Mouse (Mus musculus): Measurements from ENCODE around the gene Clns1a. TPM values are rescaled to one million over a fixed set of nuclear protein-coding genes. Genes with fewer than 3 reads are reported as not detected.
A peak's percentile ranks its signal among the peaks of the same experiment; 100 is the strongest.

Gene Clns1a
- 118 and 121 TPM in 2 replicates for total RNA-seq (2014; fragmentation: Nextera tagmentation)
- total RNA-seq (2017) = 181 and 238 TPM in 2 replicates

DNA sequence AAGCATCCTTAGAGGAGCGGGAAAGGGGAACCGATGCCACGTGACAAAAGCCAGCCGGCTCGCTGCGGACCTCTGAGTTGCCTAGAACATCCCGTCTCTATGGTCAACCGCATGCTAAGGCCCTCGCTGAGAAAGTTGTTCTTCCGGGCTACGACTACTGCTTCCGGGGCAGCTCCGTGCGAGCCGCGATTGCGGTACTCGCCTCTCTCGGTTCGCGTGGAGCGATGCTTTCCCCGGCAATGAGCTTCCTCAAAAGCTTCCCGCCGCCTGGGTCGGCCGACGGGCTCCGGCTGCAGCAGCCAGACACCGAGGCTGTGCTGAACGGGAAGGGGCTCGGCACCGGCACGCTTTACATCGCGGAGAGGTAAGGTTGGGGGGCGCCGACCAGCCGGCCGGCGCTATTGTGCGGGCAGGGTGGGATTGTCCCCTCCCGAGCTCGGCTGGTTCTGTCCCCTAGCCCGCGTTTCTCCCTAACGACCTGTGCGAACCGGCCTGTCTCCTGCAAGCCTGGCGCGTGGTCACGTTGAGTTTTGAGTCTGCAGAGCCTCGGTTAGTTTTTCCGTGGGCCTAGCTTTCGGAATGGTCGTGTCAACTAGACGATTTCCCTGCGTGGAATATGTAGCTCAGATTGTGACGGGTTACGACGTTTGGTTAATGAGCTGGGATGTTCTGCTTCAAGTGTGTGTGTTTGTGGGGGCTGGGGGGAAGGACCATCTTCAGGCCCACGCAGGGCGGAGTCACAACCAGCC is at the start of gene Clns1a:
TSS of gene Clns1a (plus strand) at position 129 of the 749 bp plus-strand sequence.
- ATAC-seq (replicated peaks; ENCODE audit: low FRiP score, low TSS enrichment, poor library complexity, severe bottlenecking) = peak; percentile 92

DNA sequence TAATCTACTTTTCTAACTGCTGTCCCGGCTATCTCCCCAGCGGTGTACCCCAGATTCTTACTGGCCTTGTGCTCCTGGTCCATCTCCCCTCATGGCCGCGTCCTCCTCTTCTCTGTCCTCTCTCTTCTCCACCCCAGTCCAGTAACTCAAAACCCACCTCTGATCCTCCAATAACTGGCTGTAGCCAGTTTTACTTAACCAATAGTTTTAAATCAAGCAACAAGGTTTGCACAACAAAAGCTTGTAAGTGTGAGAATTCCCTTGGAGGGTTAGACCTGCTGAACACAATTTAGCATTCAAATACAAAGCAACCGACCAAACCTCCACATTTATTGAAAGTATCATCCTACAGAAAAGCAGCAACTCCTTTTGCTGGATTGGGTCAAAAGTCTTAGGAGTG is 48.8 kb upstream of the Clns1a start:
- ATAC-seq (replicated peaks; ENCODE audit: low FRiP score, low TSS enrichment, poor library complexity, severe bottlenecking) = no peak

DNA sequence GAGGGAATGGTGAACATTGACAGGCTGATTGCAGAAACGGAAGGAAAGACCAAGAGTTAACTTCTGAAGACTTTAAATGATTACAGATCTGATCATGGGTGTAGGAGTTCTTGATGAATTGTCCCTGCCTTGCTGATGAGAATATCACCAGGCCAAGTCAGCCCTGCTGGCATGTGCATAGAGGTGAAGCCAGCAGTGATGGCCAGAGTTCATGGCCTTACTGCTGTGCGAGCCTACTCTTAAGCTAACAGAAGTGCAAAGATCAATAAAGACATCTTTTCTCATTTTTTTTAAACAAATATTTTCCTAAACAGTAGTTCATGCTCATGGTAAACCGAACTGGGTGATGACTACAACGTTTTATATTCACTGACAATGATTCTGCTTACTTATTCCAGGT is 45.7 kb upstream of the Clns1a start:
- ATAC-seq (replicated peaks; ENCODE audit: low FRiP score, low TSS enrichment, poor library complexity, severe bottlenecking) = no peak

DNA sequence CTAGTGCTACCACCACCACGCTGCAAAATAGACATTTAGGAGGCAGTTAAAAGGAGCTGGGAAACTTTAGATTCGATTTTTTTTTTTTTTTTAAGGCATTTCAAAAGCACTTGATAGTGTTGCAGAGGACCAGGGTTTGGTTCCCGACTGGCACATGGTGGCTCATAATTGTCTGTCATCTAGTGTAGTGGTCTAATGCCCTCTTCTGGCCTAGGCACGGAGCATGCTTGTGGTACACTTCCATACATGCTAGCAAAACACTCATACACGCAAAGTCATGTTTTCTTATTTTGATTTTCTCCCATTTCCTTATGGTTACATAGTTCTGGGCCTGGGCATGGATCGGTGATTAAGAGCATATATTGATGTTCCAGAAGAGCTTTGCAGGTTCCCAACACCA is 40.3 kb upstream of the Clns1a start:
- ATAC-seq (replicated peaks; ENCODE audit: low FRiP score, low TSS enrichment, poor library complexity, severe bottlenecking) = no peak

DNA sequence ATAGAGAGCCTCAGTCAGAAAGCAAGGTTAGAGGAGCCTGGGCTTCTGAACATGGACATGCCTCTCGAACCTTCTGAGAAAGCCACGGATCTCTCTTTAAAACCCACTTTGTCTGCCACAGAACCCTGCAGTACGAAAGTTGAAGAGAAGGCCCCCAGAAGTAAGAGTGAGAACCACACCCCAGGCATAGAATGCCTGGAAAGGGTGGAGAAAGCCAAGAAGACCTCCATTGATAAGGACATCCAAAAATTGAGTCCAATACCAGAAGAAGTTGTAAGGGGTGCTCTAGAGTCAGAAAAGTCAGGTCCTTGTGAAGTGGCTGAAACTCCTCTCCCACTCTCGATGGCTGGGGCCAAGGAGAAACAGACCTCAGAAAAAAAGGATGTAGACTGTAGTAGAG is 34.8 kb upstream of the Clns1a start:
- no peak for ATAC-seq (replicated peaks; ENCODE audit: low FRiP score, low TSS enrichment, poor library complexity, severe bottlenecking)

DNA sequence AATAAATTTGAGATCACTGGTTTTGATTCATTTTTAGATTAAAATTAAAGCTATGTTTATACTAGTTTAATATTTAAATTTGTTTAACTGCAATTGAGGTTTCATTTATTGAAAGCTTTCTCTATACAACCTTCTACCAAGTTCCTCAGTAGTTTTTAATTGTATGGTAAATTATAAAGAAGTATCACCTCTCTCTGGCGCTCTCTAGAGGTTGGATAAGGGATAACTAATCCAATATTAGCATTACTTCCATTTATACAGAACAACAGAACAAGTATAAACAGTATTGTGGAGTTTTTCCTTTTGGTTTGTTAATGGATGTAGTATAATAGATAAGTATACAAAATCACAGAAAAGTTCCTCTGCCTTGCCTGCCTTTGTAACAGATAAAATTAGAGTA is 17.2 kb upstream of the Clns1a start:
- 0 out of 2 replicates have a peak, but pooled peaks have one; percentile 55 for ATAC-seq (replicated peaks; ENCODE audit: low FRiP score, low TSS enrichment, poor library complexity, severe bottlenecking)

DNA sequence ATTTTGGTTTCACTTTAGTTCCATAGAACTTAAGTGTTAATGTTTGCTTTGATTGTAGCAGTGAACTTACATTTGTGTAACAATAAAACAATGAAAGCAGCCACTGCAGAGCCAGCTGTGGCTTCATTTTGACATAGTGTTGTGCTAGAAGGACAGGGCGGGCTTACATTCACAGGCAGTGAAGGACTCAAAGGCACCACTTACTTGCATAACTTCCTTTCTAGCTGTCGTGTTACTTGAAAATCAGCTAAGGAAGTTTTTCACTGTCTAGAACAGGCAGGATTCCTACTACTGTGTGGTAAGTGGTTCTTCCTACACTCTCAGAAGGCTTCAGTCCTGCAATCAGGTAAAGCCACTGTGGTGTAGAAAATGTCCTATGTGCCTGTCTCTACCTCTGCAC is 8.6 kb upstream of the Clns1a start:
- no peak for ATAC-seq (replicated peaks; ENCODE audit: low FRiP score, low TSS enrichment, poor library complexity, severe bottlenecking)

DNA sequence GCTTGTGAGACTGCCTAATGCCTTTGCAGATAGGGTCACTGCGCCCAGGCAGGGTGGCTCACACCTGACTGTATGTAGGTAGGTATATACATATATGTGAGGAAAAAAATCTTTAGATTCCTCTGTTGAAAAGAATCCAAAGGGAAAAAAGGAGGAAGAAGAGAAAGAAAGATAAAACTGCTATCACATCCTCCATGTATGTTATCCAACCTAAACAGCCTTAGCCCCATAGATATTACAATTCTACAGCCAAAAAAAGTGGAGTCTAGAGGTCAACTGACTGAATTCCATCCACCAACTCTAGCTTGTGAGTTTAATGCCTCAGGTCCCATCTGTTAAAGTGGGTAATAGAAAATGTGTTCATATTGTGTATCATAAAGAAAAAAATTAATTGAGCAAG is 993 bp upstream of the Clns1a start:
- ATAC-seq (replicated peaks; ENCODE audit: low FRiP score, low TSS enrichment, poor library complexity, severe bottlenecking) = no peak

DNA sequence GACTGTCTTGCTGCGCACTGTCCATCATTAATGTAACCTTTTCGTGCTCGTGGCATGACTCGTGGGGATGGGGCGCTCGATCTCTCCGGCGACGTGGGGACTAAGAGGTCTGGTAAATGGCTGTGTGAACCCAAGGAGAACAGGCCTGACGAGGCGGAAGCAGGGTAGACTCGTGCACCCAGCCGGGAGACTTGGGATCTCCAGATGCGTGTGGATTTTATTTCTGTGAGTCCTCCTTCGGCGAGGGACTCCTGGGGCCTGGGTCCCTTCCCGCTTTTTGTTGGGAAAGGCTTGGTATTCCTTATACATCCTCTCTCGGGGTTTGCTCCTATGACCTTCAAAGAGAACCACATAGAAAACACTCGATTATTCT is 315 bp upstream of the Clns1a start:
- peak; percentile 17; the same call in 1 of the 2 replicates for ATAC-seq (replicated peaks; ENCODE audit: low FRiP score, low TSS enrichment, poor library complexity, severe bottlenecking)

DNA sequence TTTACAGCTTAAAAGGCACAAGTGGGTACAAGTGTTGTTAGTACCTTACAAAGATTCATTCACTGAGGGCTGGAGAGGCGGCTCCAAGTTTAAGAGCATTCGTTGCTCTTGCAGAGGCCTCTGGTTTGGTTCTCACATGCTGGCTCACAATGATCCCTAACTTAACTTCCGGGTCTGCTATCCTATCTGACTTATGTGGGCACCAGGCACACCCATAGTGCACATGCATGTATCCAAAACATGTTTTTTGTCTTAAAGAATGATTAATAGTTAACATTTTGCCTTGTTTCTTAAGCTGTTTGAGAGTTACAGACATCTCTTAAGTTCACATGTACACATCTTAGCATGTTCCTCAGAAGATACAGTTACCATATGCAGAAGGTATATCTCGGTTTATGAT is 3.7 kb downstream of the Clns1a start:
- ATAC-seq (replicated peaks; ENCODE audit: low FRiP score, low TSS enrichment, poor library complexity, severe bottlenecking) = 0 out of 2 replicates have a peak, but pooled peaks have one; percentile 20

DNA sequence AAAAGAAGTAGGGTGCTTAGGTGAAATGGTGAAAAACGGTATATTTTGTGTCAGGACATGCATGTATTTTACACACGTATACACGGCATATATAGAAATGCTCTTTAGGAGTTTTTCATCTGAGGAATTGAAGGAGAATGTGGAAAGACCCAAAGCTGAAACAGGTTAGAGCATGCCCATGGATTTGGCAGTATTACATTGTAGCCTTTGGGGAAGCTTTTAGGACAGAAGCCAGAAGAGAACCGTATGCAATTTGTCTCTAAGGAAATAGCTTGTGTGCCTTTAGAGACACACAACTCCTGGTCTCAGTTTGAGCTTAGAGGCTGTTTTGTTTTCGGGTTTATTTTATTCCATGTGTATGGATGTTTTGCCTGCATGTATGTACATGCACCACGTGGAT is 4.7 kb downstream of the Clns1a start:
- no peak for ATAC-seq (replicated peaks; ENCODE audit: low FRiP score, low TSS enrichment, poor library complexity, severe bottlenecking)

DNA sequence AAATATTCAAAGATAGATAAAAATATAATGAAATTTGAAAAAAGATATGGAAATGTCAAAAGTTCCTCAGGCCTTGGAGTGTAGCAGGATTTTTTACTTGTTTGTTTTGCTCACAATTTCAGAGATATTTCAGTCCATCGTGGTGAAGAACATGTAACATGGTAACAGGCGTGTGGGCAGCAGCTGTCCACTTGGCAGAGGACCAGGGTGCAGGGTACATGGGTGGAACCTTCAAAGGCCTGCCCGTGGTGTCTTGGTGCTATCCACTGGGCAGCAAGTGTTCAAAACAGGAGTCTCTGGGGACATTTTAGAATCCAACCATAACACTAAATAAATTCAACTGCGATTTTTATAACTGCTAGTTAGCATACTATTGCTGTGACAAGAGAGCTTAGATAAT is 10.7 kb downstream of the Clns1a start:
- ATAC-seq (replicated peaks; ENCODE audit: low FRiP score, low TSS enrichment, poor library complexity, severe bottlenecking) = no peak

DNA sequence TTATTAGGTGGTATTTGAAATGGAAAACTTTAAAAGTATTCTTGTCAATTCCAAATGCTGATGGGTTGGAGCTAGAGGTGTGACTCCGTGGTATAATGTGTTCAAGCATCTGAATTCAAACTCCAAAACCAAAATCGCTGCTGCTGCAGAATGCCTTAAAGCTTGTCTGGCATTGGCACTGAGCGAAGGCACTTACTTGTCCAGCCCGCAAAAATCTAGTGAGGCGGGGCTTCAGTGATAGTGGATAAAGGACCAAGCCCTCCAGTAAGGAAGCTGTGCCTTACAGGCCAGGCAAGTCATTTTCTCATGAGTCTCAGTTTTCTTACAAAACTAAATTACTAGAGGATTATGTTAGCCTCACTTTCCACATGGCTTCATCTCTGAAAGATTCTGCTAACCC is 11.4 kb downstream of the Clns1a start:
- 0 out of 2 replicates have a peak, but pooled peaks have one; percentile 46 for ATAC-seq (replicated peaks; ENCODE audit: low FRiP score, low TSS enrichment, poor library complexity, severe bottlenecking)

DNA sequence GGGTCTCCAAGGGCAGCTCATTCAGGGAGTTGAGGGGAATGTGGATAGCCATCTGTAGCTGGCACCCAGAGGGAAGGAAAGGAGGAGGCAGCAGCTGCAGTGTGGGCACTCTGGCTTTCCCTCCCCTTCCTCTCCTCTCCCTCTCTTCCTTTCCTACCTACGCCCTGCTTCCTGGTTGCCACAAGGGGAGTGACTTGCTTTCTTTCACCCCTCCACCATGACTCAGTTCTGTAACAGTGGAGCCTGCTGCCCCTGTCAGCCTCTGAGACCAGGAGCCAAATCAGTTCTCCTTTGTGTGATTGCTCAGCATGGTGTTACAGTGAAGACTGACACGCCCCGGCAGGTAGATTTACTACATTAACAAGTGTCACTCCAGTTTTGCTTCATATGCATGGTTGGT is 12.8 kb downstream of the Clns1a start:
- peak; percentile 47; the same call in 1 of the 2 replicates for ATAC-seq (replicated peaks; ENCODE audit: low FRiP score, low TSS enrichment, poor library complexity, severe bottlenecking)

DNA sequence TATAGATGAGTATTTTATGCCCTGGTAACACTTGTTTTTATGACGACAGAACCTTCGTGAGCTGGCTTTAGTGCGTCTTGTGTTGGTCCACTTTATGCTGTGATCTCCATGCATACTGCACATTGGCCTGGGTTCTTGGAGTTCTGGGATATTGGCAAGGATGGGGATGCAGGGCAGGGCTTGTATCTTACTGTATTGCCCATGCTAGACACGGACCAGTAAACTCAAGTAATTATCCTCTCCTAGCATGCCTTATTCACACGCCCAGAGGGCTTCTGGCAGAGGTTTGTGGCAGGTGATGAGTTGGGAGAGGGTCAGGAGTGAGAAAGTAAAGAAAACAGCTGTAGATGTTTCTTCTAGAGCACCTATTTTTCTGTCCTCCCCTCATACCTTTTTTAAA is 18.2 kb downstream of the Clns1a start:
- no peak for ATAC-seq (replicated peaks; ENCODE audit: low FRiP score, low TSS enrichment, poor library complexity, severe bottlenecking)

DNA sequence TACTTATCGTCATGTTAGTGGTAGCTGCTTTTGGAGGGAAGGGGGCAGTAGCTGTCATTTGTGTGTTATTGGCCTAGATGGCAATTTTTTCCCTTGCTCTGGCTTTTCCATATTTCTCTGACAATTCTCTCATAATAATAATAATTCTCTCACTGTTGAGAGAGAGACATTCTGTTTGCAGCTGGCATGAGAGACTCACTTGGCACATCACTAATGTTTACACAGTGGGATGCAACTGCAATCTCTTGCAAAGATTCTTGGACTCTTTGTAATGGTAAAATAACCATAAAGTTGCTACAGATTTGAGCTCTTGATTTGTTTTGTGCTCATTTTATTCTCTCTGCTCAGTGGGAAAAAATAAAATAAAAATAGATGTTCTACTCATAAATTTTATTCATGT is 20.9 kb downstream of the Clns1a start:
- ATAC-seq (replicated peaks; ENCODE audit: low FRiP score, low TSS enrichment, poor library complexity, severe bottlenecking) = no peak

DNA sequence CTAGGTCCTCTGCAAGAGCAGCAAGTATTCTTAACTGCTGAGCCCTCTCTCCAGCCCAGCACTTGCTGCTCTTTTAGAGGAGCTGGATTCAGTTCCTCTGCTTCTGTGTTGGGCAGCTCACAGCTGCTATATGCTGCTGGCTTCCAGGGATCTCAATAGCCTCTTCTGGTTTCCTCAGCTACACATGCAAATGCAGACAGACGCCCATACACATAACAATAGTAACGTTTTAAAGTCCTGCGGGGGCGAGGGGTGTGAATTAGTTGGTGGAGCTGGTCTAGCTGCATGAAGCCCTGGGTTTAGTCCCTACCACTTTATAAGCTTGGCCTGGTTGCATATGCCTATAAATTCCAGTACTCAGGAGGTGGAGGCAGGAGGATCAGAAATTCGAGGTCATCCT is 22.6 kb downstream of the Clns1a start:
- no peak for ATAC-seq (replicated peaks; ENCODE audit: low FRiP score, low TSS enrichment, poor library complexity, severe bottlenecking)

DNA sequence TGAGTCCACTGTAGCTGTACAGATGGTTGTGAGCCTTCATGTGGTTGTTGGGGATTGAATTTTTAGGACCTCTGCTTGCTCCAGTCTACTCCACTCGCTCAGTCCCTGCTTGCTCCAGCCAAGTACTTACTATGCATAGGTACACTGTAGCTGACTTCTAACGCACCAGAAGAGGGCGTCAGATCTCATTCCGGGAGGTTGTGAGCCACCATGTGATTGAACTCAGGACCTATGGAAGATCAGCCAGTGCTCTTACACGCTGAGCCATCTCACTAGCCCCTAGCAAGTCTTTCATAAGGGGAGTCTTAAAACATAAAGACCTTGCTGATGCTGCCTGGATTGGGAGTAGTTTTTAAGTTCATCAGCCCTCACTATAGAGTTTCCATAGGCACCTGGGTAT is 23.7 kb downstream of the Clns1a start:
- ATAC-seq (replicated peaks; ENCODE audit: low FRiP score, low TSS enrichment, poor library complexity, severe bottlenecking) = no peak

DNA sequence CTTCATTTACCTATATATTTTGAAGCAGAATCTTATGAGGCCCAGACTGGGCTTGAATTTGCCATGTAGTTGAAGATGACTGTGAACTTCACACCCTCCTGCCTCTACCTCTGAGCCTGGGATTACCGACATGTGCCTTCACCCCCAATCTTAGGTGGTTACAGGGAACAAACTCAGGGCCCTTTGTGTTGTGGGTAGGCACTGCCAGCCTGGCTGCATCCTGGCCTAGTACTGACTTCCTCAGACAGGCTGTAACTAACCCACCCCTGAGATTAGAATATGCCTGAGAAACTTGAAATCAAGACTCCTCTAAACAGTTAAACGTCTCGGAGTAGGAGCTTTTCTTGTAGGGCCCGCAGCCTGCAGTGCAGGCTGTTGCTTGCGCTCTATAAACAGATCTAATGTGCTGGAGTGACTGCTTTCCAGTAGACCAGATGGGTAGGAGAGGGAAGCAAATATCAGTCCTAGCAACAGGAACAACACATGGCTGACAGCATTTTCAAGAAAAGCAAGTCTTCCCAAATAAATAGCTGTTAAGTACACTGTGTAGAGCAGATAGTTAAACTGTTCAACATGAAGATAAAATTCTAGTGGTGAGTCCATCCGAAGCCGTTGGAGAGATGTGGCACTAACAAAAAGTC is 26.0 kb downstream of the Clns1a start:
- 0 out of 2 replicates have a peak, but pooled peaks have one; percentile 15 for ATAC-seq (replicated peaks; ENCODE audit: low FRiP score, low TSS enrichment, poor library complexity, severe bottlenecking)

DNA sequence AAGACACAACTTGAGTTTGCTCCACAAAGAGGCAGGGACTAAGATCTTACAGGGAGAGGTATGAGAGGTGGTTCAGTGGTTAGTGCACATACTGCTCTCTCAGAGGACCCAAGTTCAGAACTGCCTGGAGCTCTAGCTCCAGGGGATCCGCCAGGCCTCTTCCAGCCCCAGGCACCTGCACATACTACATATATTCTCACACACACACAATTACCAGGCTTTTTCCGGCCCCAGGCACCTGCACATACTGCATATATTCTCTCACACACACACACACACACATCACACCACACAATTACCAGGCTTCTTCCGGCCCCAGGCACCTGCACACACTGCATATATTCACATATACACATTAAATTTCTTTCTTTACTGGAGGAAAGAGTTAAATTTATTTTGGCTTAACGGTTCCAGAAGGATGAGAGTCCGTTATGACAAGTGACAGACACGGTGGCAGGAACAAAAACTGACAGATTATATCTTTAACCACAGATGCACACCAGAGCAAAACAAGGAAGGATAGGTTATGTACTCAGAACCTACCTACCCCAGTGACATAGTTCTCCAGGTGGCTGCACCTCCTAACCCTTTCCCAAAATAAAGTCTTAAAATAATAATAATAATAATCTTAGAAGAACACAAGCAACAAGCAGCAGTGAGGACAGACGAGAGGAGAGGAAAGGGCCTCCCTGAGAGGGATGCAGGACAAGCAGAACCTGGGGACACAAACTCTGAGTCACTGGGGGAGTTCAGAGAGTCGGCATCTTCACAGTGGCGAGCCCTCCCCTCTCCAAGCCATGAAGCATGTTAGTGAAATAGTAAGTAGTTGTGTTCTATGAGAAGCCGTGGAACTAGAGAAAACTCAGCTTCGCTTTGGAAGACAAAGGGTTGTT is 27.5 kb downstream of the Clns1a start:
- peak; percentile 31; the same call in 1 of the 2 replicates for ATAC-seq (replicated peaks; ENCODE audit: low FRiP score, low TSS enrichment, poor library complexity, severe bottlenecking)

Data from megakaryocyte-erythroid progenitor cell, adult 5-6 weeks (primary cell).